Mouse (Mus musculus) ES-CJ7 (cell line): Measurements from ENCODE around the gene Rab27a.

Experiments used
- DNase-seq: peaks from one replicate; pipeline ENCODE4 v3.0.0; 2011; ENCODE audit warnings: low read depth, low spot score

Gene Rab27a

GRCm38 (mm10) chr9:73045711-73046110 is 1.1 kb downstream of the Rab27a start:
- DNase-seq, result no peak

DNA sequence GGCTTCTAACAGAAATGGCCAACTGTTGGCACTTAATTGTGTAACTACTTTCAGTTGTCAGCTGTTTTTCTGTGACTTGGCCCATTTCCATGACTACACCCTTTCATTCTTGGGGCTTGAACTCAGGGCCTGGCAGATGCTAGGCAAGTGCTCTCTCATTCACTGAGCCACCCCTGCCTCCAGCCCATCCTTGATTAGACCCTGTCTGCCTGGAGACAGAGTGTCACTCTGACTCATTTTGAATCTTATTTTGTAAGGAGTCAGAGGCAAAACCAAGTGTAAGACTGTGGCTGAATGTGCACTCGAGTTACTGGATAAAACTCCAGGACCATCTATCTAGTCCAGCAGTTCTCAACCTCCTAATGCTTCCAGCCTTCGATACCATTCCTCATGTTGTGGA is 3.3 kb downstream of the Rab27a start:
- DNase-seq, result no peak

- no peak for DNase-seq
Observed at GRCm38 (mm10) chr9:73048927-73049326, 4.3 kb downstream of the Rab27a start.

- DNase-seq, result peak; percentile 54
Observed at GRCm38 (mm10) chr9:73049833-73050232, 5.2 kb downstream of the Rab27a start.

DNA sequence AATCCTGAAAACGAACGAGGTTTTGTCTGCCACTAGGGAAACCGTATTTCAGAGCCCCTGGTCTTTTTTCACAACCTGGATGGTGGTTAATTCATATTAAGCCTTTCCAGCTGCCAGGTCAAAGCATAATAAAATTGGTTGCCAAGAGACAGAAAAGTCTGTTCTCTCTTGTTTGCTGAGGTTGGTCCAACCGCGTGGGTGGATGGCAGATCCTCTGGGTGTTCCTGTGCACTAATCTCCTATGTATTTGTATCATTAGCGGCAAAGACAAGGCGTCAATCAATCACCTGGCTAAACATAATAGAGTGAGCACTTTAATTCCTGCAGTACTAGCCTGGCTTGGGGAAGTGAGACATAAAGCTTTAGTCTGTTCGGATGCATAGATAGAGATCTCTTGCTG is 6.0 kb downstream of the Rab27a start:
- no peak for DNase-seq

DNA sequence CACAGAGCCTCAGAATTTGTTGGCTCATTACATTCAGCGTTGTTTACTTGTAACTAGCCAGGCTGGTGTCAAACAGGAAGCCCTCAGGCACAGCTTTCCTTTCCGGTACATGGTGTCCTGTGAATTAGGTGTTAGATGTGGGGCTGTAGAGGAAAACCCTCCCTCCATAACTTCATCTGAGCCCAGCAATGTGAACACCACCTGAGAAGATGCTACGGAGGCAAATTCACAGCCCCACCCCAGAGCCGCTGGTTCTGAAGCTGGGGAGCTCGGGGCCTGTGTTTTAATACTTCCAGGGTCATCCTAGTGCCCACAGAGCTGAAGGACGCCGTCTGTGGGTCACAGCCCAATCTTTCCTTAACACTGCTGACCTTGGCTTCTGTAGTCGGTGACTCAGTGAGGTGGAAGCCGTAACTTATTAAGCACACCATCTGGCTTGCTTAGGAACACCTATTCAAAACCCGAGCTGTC is 10.8 kb downstream of the Rab27a start:
- no peak for DNase-seq

DNA sequence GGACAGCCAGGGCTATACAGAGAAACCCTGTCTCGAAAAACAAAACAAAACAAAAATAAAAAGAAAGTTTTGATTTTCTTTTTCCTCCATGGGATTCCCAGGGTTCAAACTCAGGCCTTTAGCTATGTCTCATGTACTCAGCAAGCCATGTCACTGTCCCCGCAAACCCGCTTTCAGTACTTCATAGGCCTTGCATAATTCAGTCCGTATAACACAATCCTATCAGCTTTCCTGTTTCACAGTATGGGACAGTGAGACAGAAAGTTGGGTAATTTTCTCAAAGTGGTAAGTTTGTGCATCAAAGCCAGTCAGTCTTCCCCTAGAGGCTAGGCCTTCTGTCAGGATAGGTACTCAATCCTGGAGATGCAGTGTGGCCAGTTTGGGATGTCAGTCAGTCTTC is 14.6 kb downstream of the Rab27a start:
- no peak for DNase-seq

- DNase-seq, result peak; percentile 49
Observed at GRCm38 (mm10) chr9:73063621-73064290, 19.1 kb downstream of the Rab27a start.

GRCm38 (mm10) chr9:73067086-73067485 is 22.4 kb downstream of the Rab27a start:
- DNase-seq, result peak; percentile 47

DNA sequence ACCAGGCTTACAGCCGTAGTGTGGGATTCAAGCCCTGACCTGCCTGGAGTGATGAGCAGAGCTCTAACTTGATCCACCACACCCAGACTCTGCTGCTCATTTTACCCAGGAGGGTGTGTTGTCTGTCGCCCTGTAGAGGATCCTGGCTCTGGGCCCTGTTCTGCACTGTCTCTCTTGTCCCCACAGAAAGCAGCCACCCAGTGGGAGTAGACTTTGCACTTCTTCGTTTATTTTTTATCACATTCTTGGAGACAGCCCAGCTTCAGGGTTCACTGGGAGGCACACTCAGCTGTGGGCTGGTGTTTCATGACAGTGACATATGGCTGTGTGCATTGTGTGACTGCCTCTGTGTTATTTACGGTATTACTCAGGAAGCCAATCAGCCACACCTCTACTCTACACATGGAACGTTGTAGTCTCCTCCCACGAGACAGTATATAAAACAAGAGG is 23.6 kb downstream of the Rab27a start:
- DNase-seq, result no peak

GRCm38 (mm10) chr9:73068688-73069087 is 24.0 kb downstream of the Rab27a start:
- no peak for DNase-seq

GRCm38 (mm10) chr9:73070971-73071659 is 26.5 kb downstream of the Rab27a start:
- peak; percentile 89 for DNase-seq

- DNase-seq, result no peak
Observed at GRCm38 (mm10) chr9:73072426-73072825, 27.8 kb downstream of the Rab27a start.

GRCm38 (mm10) chr9:73073169-73073568 is 28.5 kb downstream of the Rab27a start:
- DNase-seq, result no peak

DNA sequence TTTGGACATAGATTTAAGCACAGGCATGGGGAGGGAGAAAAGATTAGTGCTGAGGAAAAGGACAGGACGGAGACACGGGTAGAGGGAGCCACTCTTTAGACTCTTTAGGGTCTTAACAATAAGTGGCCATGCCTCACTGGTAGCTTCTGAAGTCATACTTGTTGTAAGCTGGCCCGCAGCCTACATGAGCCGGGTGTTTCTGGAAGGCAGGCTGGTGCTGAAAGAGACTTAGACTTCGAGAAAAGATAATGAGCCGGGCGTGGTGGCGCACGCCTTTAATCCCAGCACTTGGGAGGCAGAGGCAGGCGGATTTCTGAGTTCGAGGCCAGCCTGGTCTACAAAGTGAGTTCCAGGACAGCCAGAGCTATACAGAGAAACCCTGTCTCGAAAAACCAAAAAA is 34.7 kb downstream of the Rab27a start:
- DNase-seq, result peak; percentile 61

- DNase-seq, result peak; percentile 96
Observed at GRCm38 (mm10) chr9:73079801-73080325, 35.2 kb downstream of the Rab27a start.

DNA sequence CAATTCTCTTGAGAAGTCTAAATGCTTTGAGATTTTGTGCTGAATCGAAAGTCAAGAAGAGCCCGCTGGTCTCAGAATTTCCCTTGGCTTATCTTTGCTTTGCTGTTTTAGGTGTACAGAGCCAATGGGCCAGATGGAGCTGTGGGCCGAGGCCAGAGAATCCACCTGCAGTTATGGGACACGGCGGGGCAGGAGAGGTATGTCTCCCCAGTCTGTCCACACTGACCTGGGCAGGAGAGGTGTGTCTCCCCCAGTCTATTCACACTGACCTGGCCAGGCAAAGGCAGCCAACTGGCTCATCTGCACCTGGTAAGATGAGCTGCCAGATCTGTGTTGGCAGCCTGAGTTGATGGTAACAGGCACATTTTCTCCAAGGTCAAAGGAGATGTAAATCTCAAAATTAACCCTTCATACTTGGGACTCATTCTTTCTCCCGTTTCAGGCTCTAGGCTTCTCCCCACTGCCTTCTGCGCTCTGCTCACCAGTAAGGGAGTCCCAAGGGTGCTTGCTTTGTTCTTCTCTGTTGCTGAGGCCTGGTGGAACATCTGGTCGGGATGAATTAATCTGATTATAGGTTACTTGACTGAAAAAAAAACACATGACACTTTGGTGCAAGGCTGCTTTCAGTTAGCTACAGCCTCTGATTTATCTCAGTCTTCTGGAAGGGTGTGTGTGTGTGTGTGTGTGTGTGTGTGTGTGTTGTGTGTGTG is 37.8 kb downstream of the Rab27a start:
- DNase-seq, result no peak

DNA sequence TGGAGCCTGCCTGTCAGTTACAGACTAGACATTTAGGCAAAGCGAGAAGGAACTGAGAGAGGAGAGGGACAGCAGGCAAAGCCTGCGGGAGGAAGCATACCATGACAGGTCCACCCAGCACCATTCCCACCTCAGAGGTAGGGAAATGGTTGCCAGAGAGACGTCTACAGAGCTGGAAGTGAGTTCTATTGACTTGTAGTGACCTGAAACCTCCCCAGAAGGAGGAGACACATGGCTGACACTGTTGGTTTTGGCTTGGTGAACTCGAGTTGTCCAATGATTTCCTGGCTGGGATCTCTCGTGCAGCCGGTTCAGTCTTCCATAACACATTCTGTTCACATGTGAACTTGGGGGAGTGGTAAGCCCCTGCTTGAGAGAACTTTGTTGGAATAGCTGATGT is 39.3 kb downstream of the Rab27a start:
- no peak for DNase-seq

GRCm38 (mm10) chr9:73085845-73086244 is 41.2 kb downstream of the Rab27a start:
- no peak for DNase-seq

DNA sequence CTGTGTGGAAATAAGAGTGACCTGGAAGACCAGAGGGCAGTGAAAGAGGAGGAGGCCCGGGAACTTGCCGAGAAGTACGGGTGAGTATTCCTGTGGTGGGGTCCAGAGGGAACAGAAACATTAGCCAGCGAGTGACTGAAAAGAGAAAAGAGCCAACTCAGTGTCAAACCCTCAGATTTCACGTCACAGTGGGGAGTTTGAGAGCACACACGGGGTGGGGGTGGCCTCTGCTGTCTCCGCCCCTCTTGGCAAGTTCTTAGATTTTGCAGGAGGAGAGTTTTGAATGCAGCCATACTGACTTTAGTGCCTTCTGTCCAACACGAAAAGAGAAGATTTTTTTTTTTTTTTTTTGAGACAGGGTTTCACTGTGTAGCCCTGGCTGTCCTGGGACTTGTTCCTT is 42.5 kb downstream of the Rab27a start:
- DNase-seq, result no peak

- DNase-seq, result no peak
Observed at GRCm38 (mm10) chr9:73087581-73087980, 42.9 kb downstream of the Rab27a start.

DNA sequence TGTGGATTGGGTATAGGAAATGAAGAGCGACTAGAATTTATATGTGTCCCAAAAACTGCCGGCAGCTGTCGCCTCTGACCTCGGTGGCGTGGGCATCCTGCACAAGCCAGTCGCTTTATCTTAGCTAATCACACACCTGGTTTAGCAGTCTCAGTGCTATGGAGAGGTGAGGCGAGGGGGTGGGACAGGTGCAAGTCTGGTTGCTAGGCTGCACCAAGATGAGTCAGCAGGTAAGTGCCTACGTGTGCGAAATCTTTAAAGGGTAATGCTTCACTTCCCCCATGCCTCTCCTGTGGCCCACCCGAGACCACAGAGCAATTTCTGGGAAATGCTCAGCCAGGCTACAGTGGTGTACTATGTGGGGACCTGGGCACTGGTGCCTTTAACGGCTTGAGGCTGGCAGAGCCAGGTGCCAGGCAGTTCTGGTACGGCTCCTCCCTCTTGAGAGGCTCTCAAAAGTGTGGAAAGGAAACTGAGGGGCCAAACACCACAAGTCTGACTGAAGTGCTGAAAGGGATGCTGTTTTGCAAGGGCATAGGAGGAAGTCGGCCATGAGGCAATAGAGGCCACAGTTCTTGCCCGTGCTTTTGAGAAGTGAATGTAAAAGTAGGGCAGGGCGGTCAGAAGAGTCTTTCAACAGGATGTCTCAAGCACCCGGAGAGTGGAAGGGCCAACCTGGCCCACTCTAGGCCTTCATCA is 44.7 kb downstream of the Rab27a start:
- no peak for DNase-seq
